Mouse (Mus musculus) stomach, postnatal 0 days (tissue): ENCODE measurements around the gene Ptgdr2. TPM values are rescaled to one million over a fixed set of nuclear protein-coding genes. Genes with fewer than 3 reads are reported as not detected.

Source experiments
- ATAC-seq: fragments of 200-750 bp; cut with Nextera tagmentation; 2 replicates; pipeline ENCODE4 v1.8.0; 2017; ENCODE audit not compliant: low FRiP score, low TSS enrichment
- DNase-seq: peaks from one replicate; pipeline ENCODE4 v3.0.0-alpha.2; 2016; ENCODE audit warnings: low spot score
- H3K27ac ChIP-seq: fragments of 300-500 bp; sonication (generic); replicated peaks from 2 replicates; pipeline ENCODE4 v1.5.1; 2014; ENCODE audit warnings: mild to moderate bottlenecking, control low read depth
- H3K27me3 ChIP-seq: fragments of 300-500 bp; sonication (generic); 2 replicates; pipeline ENCODE4 v1.6.1; 2014; ENCODE audit warnings: low read length; ENCODE audit not compliant: control insufficient read depth, insufficient read depth
- H3K36me3 ChIP-seq: fragments of 300-500 bp; sonication (generic); 2 replicates; pipeline ENCODE4 v1.6.1; 2014; ENCODE audit warnings: low read length, mixed read lengths; ENCODE audit not compliant: control insufficient read depth, insufficient read depth
- H3K4me1 ChIP-seq: fragments of 300-500 bp; sonication (generic); replicated peaks from 2 replicates; pipeline ENCODE4 v1.6.1; 2014; ENCODE audit warnings: antibody characterized with exemption; ENCODE audit not compliant: control insufficient read depth, insufficient read depth
- H3K4me2 ChIP-seq: fragments of 300-500 bp; sonication (generic); replicated peaks from 2 replicates; pipeline ENCODE4 v1.6.1; 2014; ENCODE audit warnings: low read depth, mild to moderate bottlenecking, control low read depth, moderate library complexity
- H3K4me3 ChIP-seq: fragments of 300-500 bp; sonication (generic); 2 replicates; pipeline ENCODE4 v1.5.1; 2014; ENCODE audit warnings: low read depth, low read length, control low read depth
- H3K9ac ChIP-seq: fragments of 300-500 bp; sonication (generic); 2 replicates; pipeline ENCODE4 v1.6.1; 2014; ENCODE audit warnings: mild to moderate bottlenecking, low read length, control low read depth, mixed read lengths
- H3K9me3 ChIP-seq: fragments of 300-500 bp; sonication (generic); 2 replicates; pipeline ENCODE4 v1.6.1; 2016; ENCODE audit warnings: low read length; ENCODE audit not compliant: control insufficient read depth
- CTCF ChIP-seq: IDR thresholded peaks from 2 replicates; pipeline ENCODE4 v1.5.1; 2016; ENCODE audit warnings: antibody characterized with exemption, low read depth, mild to moderate bottlenecking, moderate library complexity
- EP300 ChIP-seq: optimal IDR thresholded peaks from 2 replicates; pipeline ENCODE3; 2016; ENCODE audit warnings: antibody characterized with exemption
- WGBS: fragments of 180-500 bp; shearing (Covaris S2); extraction: QIAGEN DNeasy Blood & Tissue Kit; methylation state at CpG from one replicate; pipeline ENCODE4 v1.1.7; 2014; 5-methylcytosine and 5-hydroxymethylcytosine counted together
- polyA plus RNA-seq: library from polyadenylated mRNA; unstranded; fragments of >200 nt; fragmentation: Nextera tagmentation; extraction: Ambion mirVana; gene quantifications from 2 replicates; pipeline ENCODE4 v1.2.1, GENCODE M21; 2015

Gene Ptgdr2
- polyA plus RNA-seq, 1 experiment from 2014 or later = 0.06 TPM

DNA sequence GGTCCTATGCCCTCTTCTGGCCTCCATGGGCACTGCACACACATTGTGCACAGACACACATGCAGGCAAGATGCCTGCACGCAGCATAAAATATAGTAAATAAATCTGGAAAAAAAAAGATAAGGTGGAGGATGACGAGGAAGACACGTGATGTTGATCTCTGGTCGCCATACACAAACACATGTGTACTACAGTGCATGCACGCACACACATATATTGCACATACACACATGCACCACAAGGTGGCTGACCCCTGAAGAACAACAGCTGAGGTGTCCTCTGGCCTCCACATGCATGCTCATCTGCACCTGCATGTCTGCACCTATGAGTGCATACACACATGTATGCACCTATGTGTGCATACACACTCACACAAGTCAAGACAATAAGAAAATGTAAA lies 883 bp upstream of the Ptgdr2 start:
- Histone ChIP-seq H3K27me3 (no peaks in the 10 kb centered on the region), H3K4me2 (no peak overlapping the region), H3K9ac (no peak overlapping the region), H3K9me3 (no peaks in the 10 kb centered on the region), H3K4me1 (peaks cover 3% of the 10 kb centered on the region), H3K27ac (no peak overlapping the region), H3K36me3 (no peaks in the 10 kb centered on the region), H3K4me3 (no peak overlapping the region)
- WGBS = 90% methylated on average over 5 of the region's 5 CpGs
- DNase-seq = no peak
- ATAC-seq = no peak
- TF ChIP-seq EP300 (no peak), CTCF (peak; percentile 36; the same call in 1 of the 2 replicates)

DNA sequence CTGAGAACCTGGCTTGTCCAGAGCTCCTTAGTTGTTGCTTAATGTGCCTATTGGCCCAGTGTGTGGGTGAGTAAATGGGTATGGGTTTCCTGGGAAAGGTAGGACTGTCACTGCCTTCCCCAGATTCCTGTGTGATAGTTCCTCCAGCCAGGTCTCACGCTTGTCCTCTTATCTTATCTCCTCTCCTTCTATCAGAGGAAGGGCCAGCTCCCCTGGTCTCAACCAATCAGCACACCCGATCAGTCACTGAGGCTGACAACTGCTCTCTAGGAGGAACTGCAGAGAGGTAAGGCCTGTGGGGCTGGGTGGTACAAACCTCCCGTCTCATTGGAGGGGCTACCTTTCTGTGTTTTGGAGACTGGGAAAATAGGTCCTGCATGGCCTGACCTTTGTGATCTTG lies 1.8 kb downstream of the Ptgdr2 start:
- Histone ChIP-seq H3K9ac (no peak overlapping the region), H3K4me3 (no peak overlapping the region), H3K9me3 (no peaks in the 10 kb centered on the region), H3K27me3 (no peaks in the 10 kb centered on the region), H3K4me1 (peaks cover 3% of the 10 kb centered on the region), H3K4me2 (no peak overlapping the region), H3K36me3 (peaks cover 5% of the 10 kb centered on the region; the same call in 1 of the 2 replicates), H3K27ac (no peak overlapping the region)
- WGBS = 34% methylated on average over 3 of the region's 3 CpGs
- no peak for TF ChIP-seq CTCF
- TF ChIP-seq EP300 = no peak
- DNase-seq (no peak), ATAC-seq (no peak)

DNA sequence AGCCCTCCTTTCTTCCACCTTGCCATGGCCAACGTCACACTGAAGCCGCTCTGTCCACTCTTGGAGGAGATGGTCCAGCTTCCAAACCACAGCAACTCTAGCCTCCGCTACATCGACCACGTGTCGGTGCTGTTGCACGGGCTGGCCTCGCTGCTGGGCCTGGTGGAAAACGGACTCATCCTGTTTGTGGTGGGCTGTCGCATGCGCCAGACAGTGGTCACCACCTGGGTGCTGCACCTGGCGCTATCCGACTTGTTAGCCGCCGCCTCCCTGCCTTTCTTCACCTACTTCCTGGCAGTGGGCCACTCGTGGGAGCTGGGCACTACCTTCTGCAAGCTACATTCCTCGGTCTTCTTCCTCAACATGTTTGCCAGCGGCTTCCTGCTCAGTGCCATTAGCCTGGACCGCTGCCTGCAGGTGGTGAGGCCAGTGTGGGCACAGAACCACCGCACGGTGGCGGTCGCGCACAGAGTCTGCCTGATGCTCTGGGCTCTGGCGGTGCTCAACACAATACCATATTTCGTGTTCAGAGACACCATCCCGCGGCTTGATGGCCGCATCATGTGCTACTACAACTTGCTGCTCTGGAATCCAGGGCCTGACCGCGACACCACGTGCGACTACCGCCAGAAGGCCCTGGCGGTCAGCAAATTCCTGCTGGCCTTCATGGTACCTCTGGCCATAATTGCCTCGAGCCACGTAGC lies 3.3 kb downstream of the Ptgdr2 start:
- WGBS = 24% methylated on average over 37 of the region's 37 CpGs
- ATAC-seq = peak; percentile 87
- no peak overlapping the region for H3K27ac ChIP-seq
- H3K4me3 ChIP-seq = peak overlapping the region; percentile 27
- peaks cover 8% of the 10 kb centered on the region; the same call in 1 of the 2 replicates for H3K36me3 ChIP-seq
- H3K4me1 ChIP-seq = peaks cover 3% of the 10 kb centered on the region
- peak overlapping the region; percentile 55 for H3K4me2 ChIP-seq
- TF ChIP-seq CTCF (peak; percentile 86), EP300 (no peak)
- no peaks in the 10 kb centered on the region for H3K9me3 ChIP-seq
- H3K9ac ChIP-seq = no peak overlapping the region
- no peaks in the 10 kb centered on the region for H3K27me3 ChIP-seq
- peak; percentile 88 for DNase-seq

DNA sequence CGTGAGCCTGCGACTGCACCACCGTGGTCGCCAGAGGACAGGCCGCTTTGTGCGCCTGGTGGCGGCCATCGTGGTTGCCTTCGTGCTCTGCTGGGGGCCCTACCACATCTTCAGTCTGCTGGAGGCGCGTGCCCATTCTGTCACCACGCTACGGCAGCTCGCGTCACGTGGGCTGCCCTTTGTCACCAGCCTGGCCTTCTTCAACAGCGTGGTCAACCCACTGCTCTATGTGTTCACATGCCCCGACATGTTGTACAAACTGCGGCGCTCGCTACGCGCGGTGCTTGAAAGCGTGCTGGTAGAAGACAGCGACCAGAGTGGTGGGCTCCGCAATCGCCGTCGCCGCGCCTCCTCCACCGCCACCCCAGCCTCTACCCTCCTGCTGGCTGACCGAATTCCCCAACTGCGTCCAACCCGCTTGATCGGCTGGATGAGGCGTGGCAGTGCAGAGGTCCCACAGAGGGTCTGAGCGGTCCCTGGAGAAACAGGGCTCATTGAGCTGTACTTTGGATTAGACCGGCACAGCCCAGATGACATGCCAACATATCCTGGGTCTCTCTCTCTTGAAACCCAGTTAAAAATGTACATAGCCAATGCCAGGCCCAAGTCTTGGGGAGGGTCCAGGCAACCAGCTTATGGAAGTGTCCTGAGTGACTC lies 4.0 kb downstream of the Ptgdr2 start:
- peak overlapping the region; percentile 48; the same call in 1 of the 2 replicates for H3K9ac ChIP-seq
- peaks cover 8% of the 10 kb centered on the region; the same call in 1 of the 2 replicates for H3K36me3 ChIP-seq
- no peak overlapping the region for H3K27ac ChIP-seq
- H3K27me3 ChIP-seq = no peaks in the 10 kb centered on the region
- no peak for TF ChIP-seq CTCF
- TF ChIP-seq EP300 = no peak
- H3K9me3 ChIP-seq = no peaks in the 10 kb centered on the region
- H3K4me3 ChIP-seq = peak overlapping the region; percentile 27
- H3K4me2 ChIP-seq = peak overlapping the region; percentile 55
- DNase-seq = peak; percentile 30
- peak; percentile 48 for ATAC-seq
- H3K4me1 ChIP-seq = peaks cover 3% of the 10 kb centered on the region
- 8% methylated on average over 40 of the region's 40 CpGs for WGBS

DNA sequence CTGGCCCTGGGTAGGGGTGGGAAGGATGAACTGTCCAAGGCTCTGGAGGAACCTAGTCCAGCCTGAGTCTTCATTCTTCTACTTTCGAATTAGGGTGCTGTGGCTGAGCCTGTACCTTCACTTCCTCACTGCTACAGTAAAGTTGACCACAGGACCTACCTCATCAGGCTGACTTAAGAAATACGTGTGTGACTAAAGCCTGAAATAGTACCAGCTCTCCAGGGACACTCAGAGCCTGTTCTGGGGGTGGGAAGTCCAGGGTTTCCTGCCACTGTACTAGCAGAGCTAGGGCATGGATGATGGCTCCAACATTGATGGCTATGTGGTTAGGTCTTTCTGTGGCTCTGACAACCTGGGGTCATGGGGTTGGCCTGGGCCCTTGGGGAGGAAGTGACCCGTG lies 7.0 kb downstream of the Ptgdr2 start:
- Histone ChIP-seq H3K4me2 (no peak overlapping the region), H3K4me3 (no peak overlapping the region), H3K9me3 (no peaks in the 10 kb centered on the region), H3K27ac (no peak overlapping the region), H3K36me3 (peaks cover 8% of the 10 kb centered on the region; the same call in 1 of the 2 replicates), H3K4me1 (peaks cover 3% of the 10 kb centered on the region), H3K9ac (no peak overlapping the region), H3K27me3 (no peaks in the 10 kb centered on the region)
- WGBS = 74% methylated on average over 3 of the region's 3 CpGs
- TF ChIP-seq EP300 = no peak
- no peak for TF ChIP-seq CTCF
- no peak for DNase-seq
- ATAC-seq = no peak

DNA sequence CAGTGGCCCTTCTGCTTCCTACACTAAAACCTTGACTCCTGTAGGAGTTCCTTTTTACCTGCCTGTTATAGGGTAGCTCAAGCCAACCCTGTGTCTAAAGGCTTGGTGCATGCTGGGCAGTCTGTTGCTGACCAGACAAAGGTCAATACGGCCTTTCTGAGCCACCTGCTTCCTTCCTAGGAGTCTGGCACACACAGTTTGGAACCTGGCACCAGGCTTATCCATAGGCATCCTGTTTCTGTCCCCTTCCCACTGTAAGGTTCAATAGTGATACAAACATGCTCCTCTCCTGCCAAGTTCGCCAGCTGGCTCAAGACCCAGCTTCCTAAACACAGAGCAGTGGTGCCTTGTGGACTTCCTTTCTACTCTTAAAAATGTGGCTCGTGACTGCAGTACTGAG lies 9.5 kb downstream of the Ptgdr2 start:
- H3K4me2 ChIP-seq = no peak overlapping the region
- H3K4me3 ChIP-seq = no peak overlapping the region
- no peak for ATAC-seq

More for the DNA sequence above, 9.5 kb downstream of the Ptgdr2 start:
- no peak for TF ChIP-seq EP300
- no peak for TF ChIP-seq CTCF
- WGBS = 84% methylated on average over 3 of the region's 3 CpGs
- peak overlapping the region; percentile 27; the same call in 1 of the 2 replicates for H3K9ac ChIP-seq
- H3K36me3 ChIP-seq = peaks cover 8% of the 10 kb centered on the region; the same call in 1 of the 2 replicates
- no peak overlapping the region for H3K27ac ChIP-seq
- no peaks in the 10 kb centered on the region; the same call in 1 of the 2 replicates for H3K4me1 ChIP-seq
- no peaks in the 10 kb centered on the region for H3K27me3 ChIP-seq
- no peaks in the 10 kb centered on the region for H3K9me3 ChIP-seq
- no peak for DNase-seq
